In genomic region chr14:118796694-118797058, GRCm38 (mm10) we compare ENCODE assay signal across 18 mouse cellular contexts. TPM values are rescaled to one million over a fixed set of nuclear protein-coding genes. Genes with fewer than 3 reads are reported as not detected.
A peak's percentile ranks its signal among the peaks of the same experiment; 100 is the strongest.
DNase-seq lines count a peak whose midpoint lies in the region; ATAC-seq and TF ChIP-seq lines count a peak whose summit lies in the region.
"Had no signal": no experiment of that assay in that cellular context is flagged by ENCODE, and none has a peak within 500 bp of the region (broad histone marks: within the 10 kb centered on the region; RNA-seq: fewer than 3 reads in every experiment).

No protein-coding gene starts in this region.

- no peak overlapping the region for H3K9ac ChIP-seq in heart, embryonic 12.5 days
- no peak overlapping the region for H3K9ac ChIP-seq in neural tube, embryonic 11.5 days (ENCODE audit: low read length)
- no peak overlapping the region for H3K9ac ChIP-seq in neural tube, embryonic 15.5 days (replicated peaks)
- peak overlapping the region; percentile 66 for H3K9ac ChIP-seq in liver, postnatal 0 days (replicated peaks)
- H3K9ac ChIP-seq: kidney, embryonic 15.5 days; limb, embryonic 12.5 days had no signal

- H3K4me2 ChIP-seq in heart, embryonic 12.5 days: no peak overlapping the region
- no peak overlapping the region for H3K4me2 ChIP-seq in neural tube, embryonic 11.5 days (ENCODE audit: low read depth)
- no peak overlapping the region for H3K4me2 ChIP-seq in neural tube, embryonic 15.5 days
- peak overlapping the region; percentile 63 for H3K4me2 ChIP-seq in liver, postnatal 0 days (ENCODE audit: low read depth, low read length)
- H3K4me2 ChIP-seq: kidney, embryonic 15.5 days; limb, embryonic 12.5 days; midbrain, embryonic 11.5 days had no signal

- no peak for DNase-seq in heart, adult 11 months
- no peak for DNase-seq in neural tube, embryonic 11.5 days (ENCODE audit: low spot score)
- DNase-seq in liver, postnatal 0 days: no peak
- no peak for DNase-seq in testis, postnatal 10 days (ENCODE audit: low spot score)
- DNase-seq: adrenal gland, postnatal 14 days; cerebellum, adult 9-11 months; embryo, embryonic 11 days; gastrocnemius, postnatal 14 days; lung, postnatal 10 days had no signal

- H3K27ac ChIP-seq in heart, embryonic 12.5 days (ENCODE audit: poor library complexity, severe bottlenecking): peak overlapping the region; percentile 70
- H3K27ac ChIP-seq in neural tube, embryonic 11.5 days (ENCODE audit: low read depth, low read length): 0 out of 2 replicates have a peak overlapping the region, but pooled peaks have one; percentile 49
- H3K27ac ChIP-seq in neural tube, embryonic 15.5 days (replicated peaks): no peak overlapping the region
- peak overlapping the region; percentile 98 for H3K27ac ChIP-seq in liver, postnatal 0 days (ENCODE audit: low read depth)
- H3K27ac ChIP-seq: hindbrain, postnatal 0 days; kidney, embryonic 15.5 days; layer of hippocampus, adult 2 months; limb, embryonic 12.5 days had no signal

- H3K9me3 ChIP-seq in heart, embryonic 12.5 days (replicated peaks): no peaks in the 10 kb centered on the region
- H3K9me3 ChIP-seq in neural tube, embryonic 11.5 days (ENCODE audit: control insufficient read depth, low read length): no peaks in the 10 kb centered on the region
- H3K9me3 ChIP-seq in neural tube, embryonic 15.5 days (replicated peaks): no peaks in the 10 kb centered on the region
- H3K9me3 ChIP-seq in erythroblast, embryonic 14.5 days (ENCODE audit: control insufficient read depth, low read length): peaks cover 2% of the 10 kb centered on the region; the same call in 1 of the 2 replicates
- no peaks in the 10 kb centered on the region for H3K9me3 ChIP-seq in liver, postnatal 0 days (ENCODE audit: low read length)
- H3K9me3 ChIP-seq: kidney, embryonic 15.5 days; limb, embryonic 12.5 days had no signal

- 43% methylated on average over 5 of the region's 5 CpGs for WGBS in heart, embryonic 12.5 days
- WGBS in neural tube, embryonic 11.5 days: 57% methylated on average over 5 of the region's 5 CpGs
- WGBS in neural tube, embryonic 15.5 days: 43% methylated on average over 5 of the region's 5 CpGs
- WGBS in liver, postnatal 0 days (ENCODE audit: insufficient replicate concordance): 29% methylated on average over 5 of the region's 5 CpGs

- H3K4me3 ChIP-seq in heart, embryonic 12.5 days: no peak overlapping the region
- H3K4me3 ChIP-seq in neural tube, embryonic 11.5 days (ENCODE audit: low read depth, low read length): no peak overlapping the region
- no peak overlapping the region for H3K4me3 ChIP-seq in neural tube, embryonic 15.5 days (replicated peaks)
- peak overlapping the region; percentile 67 for H3K4me3 ChIP-seq in erythroblast, embryonic 14.5 days (replicated peaks)
- peak overlapping the region; percentile 11; the same call in 1 of the 2 replicates for H3K4me3 ChIP-seq in liver, postnatal 0 days (ENCODE audit: low read depth, low read length)
- H3K4me3 ChIP-seq: kidney, embryonic 15.5 days; layer of hippocampus, adult 2 months; limb, embryonic 12.5 days had no signal

- no peak for TF ChIP-seq CTCF in liver, postnatal 0 days (IDR thresholded peaks at IDR 0.05; ENCODE audit: low read depth)

- ATAC-seq in heart, embryonic 12.5 days (ENCODE audit: insufficient number of reproducible peaks, low FRiP score): no peak
- no peak for ATAC-seq in neural tube, embryonic 11.5 days (ENCODE audit: insufficient read depth, low FRiP score, low TSS enrichment)
- ATAC-seq in neural tube, embryonic 15.5 days (ENCODE audit: low FRiP score): no peak
- ATAC-seq in liver, postnatal 0 days: peak; percentile 38
- ATAC-seq: hindbrain, postnatal 0 days had no signal

- no peaks in the 10 kb centered on the region for H3K36me3 ChIP-seq in heart, embryonic 12.5 days
- no peaks in the 10 kb centered on the region for H3K36me3 ChIP-seq in neural tube, embryonic 11.5 days (ENCODE audit: control insufficient read depth, insufficient read depth, low read length)
- no peaks in the 10 kb centered on the region for H3K36me3 ChIP-seq in neural tube, embryonic 15.5 days
- H3K36me3 ChIP-seq in erythroblast, embryonic 14.5 days (ENCODE audit: control insufficient read depth): peaks cover 11% of the 10 kb centered on the region
- no peaks in the 10 kb centered on the region for H3K36me3 ChIP-seq in liver, postnatal 0 days (replicated peaks; ENCODE audit: insufficient read depth, low read length)
- H3K36me3 ChIP-seq: kidney, embryonic 15.5 days; limb, embryonic 12.5 days had no signal

- peaks cover 12% of the 10 kb centered on the region for H3K4me1 ChIP-seq in heart, embryonic 12.5 days (replicated peaks)
- H3K4me1 ChIP-seq in neural tube, embryonic 11.5 days (ENCODE audit: control insufficient read depth, insufficient read depth, low read length): no peaks in the 10 kb centered on the region; the same call in 1 of the 2 replicates
- H3K4me1 ChIP-seq in neural tube, embryonic 15.5 days: peaks cover 13% of the 10 kb centered on the region
- peaks cover 90% of the 10 kb centered on the region for H3K4me1 ChIP-seq in erythroblast, embryonic 14.5 days (ENCODE audit: control insufficient read depth)
- H3K4me1 ChIP-seq in liver, postnatal 0 days (ENCODE audit: insufficient read depth): peaks cover 55% of the 10 kb centered on the region

- no peaks in the 10 kb centered on the region for H3K27me3 ChIP-seq in heart, embryonic 12.5 days (replicated peaks)
- H3K27me3 ChIP-seq in neural tube, embryonic 11.5 days (ENCODE audit: control insufficient read depth, insufficient read depth, low read length): no peaks in the 10 kb centered on the region
- no peaks in the 10 kb centered on the region for H3K27me3 ChIP-seq in neural tube, embryonic 15.5 days (replicated peaks)
- H3K27me3 ChIP-seq in erythroblast, embryonic 14.5 days (ENCODE audit: control insufficient read depth): peaks cover 8% of the 10 kb centered on the region
- H3K27me3 ChIP-seq in liver, postnatal 0 days (ENCODE audit: insufficient read depth, low read length): no peaks in the 10 kb centered on the region
- H3K27me3 ChIP-seq: kidney, embryonic 15.5 days had no signal

- TF ChIP-seq EP300 in liver, postnatal 0 days (IDR thresholded peaks at IDR 0.05; ENCODE audit: low read depth): no peak

RNA-seq across cellular contexts. Expression of gene Cldn10, which starts 9.0 kb away (rescaled TPM):
- polyA plus RNA-seq in heart, embryonic 12.5 days (2016; fragmentation: Nextera tagmentation; extraction: Ambion mirVana): 0.32 and 0.48 TPM in 2 replicates
- 0.38 and 0.54 TPM in 2 replicates for polyA plus RNA-seq in neural tube, embryonic 11.5 days (2014; fragmentation: Nextera tagmentation; extraction: Ambion mirVana)
- polyA plus RNA-seq in neural tube, embryonic 15.5 days (2015; fragmentation: Nextera tagmentation; extraction: Ambion mirVana): 2.3 and 2.4 TPM in 2 replicates
- polyA plus RNA-seq in erythroblast, embryonic 14.5 days (2012): not detected in 2 replicates
- polyA plus RNA-seq in liver, postnatal 0 days (2015; fragmentation: Nextera tagmentation; extraction: Ambion mirVana): 0.32 and 0.61 TPM in 2 replicates
- polyA plus RNA-seq: C2C12 had no signal

Comparison
In these comparisons a context has a peak if more than half of its experiments do, and no peak if none do; other contexts are left out.
1. H3K4me3 ChIP-seq: peak in erythroblast, embryonic 14.5 days (single experiment) and liver, postnatal 0 days (single experiment); none in heart, embryonic 12.5 days (single experiment), neural tube, embryonic 11.5 days (single experiment) and neural tube, embryonic 15.5 days (single experiment).